Mouse (Mus musculus) forebrain, embryonic 15.5 days (tissue): ENCODE data around the gene Unc13b. TPM values are rescaled to one million over a fixed set of nuclear protein-coding genes. Genes with fewer than 3 reads are reported as not detected.

Experiments
- ATAC-seq: fragments of 200-750 bp; cut with Nextera tagmentation; replicated peaks from 2 replicates; pipeline ENCODE4 v1.8.0; 2017; ENCODE audit warnings: mild to moderate bottlenecking, moderate TSS enrichment, moderate library complexity
- H3K27ac ChIP-seq: fragments of 300-500 bp; sonication (generic); replicated peaks from 2 replicates; pipeline ENCODE4 v1.5.1; 2015; ENCODE audit warnings: mild to moderate bottlenecking, inconsistent platforms
- H3K27me3 ChIP-seq: fragments of 300-500 bp; sonication (generic); 2 replicates; pipeline ENCODE4 v1.6.1; 2015; ENCODE audit warnings: inconsistent platforms
- H3K36me3 ChIP-seq: fragments of 300-500 bp; sonication (generic); 2 replicates; pipeline ENCODE4 v1.6.1; 2015; ENCODE audit warnings: mild to moderate bottlenecking, inconsistent platforms
- H3K4me1 ChIP-seq: fragments of 300-500 bp; sonication (generic); 2 replicates; pipeline ENCODE4 v1.6.1; 2015; ENCODE audit warnings: inconsistent platforms
- H3K4me2 ChIP-seq: fragments of 300-500 bp; sonication (generic); replicated peaks from 2 replicates; pipeline ENCODE4 v1.6.1; 2015; ENCODE audit warnings: mild to moderate bottlenecking, inconsistent platforms
- H3K4me3 ChIP-seq: fragments of 300-500 bp; sonication (generic); 2 replicates; pipeline ENCODE4 v1.5.1; 2015; ENCODE audit warnings: mild to moderate bottlenecking, inconsistent platforms
- H3K9ac ChIP-seq: fragments of 300-500 bp; sonication (generic); replicated peaks from 2 replicates; pipeline ENCODE4 v1.6.1; 2015; ENCODE audit warnings: mild to moderate bottlenecking, inconsistent platforms
- H3K9me3 ChIP-seq: fragments of 300-500 bp; sonication (generic); 2 replicates; pipeline ENCODE4 v1.6.1; 2016; ENCODE audit warnings: inconsistent platforms
- WGBS: fragments of 180-500 bp; shearing (Covaris S2); methylation state at CpG from one replicate; pipeline ENCODE4 v1.1.7; 2015; ENCODE audit warnings: mixed read lengths; 5-methylcytosine and 5-hydroxymethylcytosine counted together
- polyA plus RNA-seq: library from polyadenylated mRNA; unstranded; fragments of >200 nt; fragmentation: Nextera tagmentation; extraction: Ambion mirVana; gene quantifications from 2 replicates; pipeline ENCODE4 v1.2.1, GENCODE M21; 2015

Gene Unc13b
- polyA plus RNA-seq, 1 experiment from 2014 or later: 18.7 TPM

DNA sequence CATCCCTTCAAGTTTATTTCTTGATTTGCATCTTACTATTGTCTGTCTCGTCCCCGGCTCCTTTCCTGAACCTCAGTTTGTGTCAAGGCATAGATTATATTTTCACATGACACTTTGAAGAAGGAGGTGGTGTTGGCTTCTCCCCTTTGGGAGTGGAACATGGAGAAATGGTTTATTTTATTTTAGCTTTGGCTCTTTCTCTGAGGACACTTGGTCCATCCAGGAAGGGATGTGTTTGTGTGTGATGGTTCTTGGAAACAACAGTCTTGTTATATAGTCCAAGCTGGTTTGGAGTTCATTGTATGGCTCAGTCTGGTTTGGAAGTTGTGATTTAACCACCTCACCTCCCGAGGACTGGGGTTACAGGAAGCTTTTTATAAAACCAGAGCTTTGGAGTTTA, 944 bp downstream of the Unc13b start:
- WGBS: 31% methylated on average over 3 of the region's 3 CpGs
- H3K4me3 ChIP-seq: peak overlapping the region; percentile 68
- H3K9ac ChIP-seq: peak overlapping the region; percentile 59; the same call in 1 of the 2 replicates
- no peak overlapping the region for H3K27ac ChIP-seq
- no peaks in the 10 kb centered on the region for H3K36me3 ChIP-seq
- H3K9me3 ChIP-seq: no peaks in the 10 kb centered on the region
- peaks cover 21% of the 10 kb centered on the region; the same call in 1 of the 2 replicates for H3K4me1 ChIP-seq
- ATAC-seq: no peak
- no peaks in the 10 kb centered on the region for H3K27me3 ChIP-seq
- H3K4me2 ChIP-seq: peak overlapping the region; percentile 69

DNA sequence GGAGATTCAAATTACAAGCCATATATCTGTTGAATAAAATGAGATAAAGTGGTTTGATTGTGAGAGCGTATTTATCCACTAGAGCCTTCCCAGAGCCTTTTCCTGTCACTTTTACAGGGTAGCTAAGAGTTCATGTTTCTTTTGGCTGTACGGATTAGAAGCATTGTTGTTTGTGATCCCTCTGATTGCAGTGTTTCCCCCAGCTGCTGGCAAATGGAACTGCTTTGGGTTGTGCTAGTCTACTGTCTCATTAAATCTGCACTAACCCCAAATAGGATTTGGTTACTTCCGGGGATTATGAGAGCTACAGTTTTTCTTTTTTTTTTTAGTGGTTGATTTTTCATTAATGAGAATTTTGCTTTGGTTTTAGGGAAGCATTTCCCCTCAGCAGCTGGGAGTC, 1.5 kb downstream of the Unc13b start:
- ATAC-seq: no peak
- H3K4me3 ChIP-seq: peak overlapping the region; percentile 68
- H3K9ac ChIP-seq: no peak overlapping the region
- 30% methylated on average over 3 of the region's 3 CpGs for WGBS
- H3K36me3 ChIP-seq: no peaks in the 10 kb centered on the region
- no peaks in the 10 kb centered on the region for H3K9me3 ChIP-seq
- H3K27ac ChIP-seq: no peak overlapping the region
- no peaks in the 10 kb centered on the region for H3K27me3 ChIP-seq
- H3K4me1 ChIP-seq: peaks cover 21% of the 10 kb centered on the region; the same call in 1 of the 2 replicates
- peak overlapping the region; percentile 69; the same call in 1 of the 2 replicates for H3K4me2 ChIP-seq

DNA sequence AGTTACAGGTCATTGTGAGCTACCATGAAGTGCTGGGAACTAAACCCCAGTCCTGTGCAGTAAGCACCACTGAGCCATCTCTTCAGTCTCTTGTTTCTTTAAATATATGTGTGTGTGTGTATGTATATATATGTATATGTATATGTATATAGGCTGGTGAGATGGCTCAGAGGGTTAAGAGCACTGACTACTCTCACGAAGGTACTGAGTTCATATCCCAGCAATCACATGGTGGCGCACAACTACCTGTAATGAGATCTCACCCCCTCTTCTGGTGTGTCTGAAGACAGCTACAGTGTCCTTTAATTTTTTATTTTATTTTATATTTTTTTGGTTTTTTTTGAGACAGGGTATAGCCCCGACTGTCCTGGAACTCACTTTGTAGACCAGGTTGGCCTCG, 6.7 kb downstream of the Unc13b start:
- Histone ChIP-seq H3K9ac (no peak overlapping the region), H3K36me3 (no peaks in the 10 kb centered on the region), H3K27me3 (no peaks in the 10 kb centered on the region), H3K4me2 (no peak overlapping the region), H3K27ac (no peak overlapping the region), H3K4me3 (no peak overlapping the region), H3K9me3 (no peaks in the 10 kb centered on the region), H3K4me1 (peaks cover 5% of the 10 kb centered on the region; the same call in 1 of the 2 replicates)
- WGBS: 95% methylated on average over 4 of the region's 4 CpGs
- no peak for ATAC-seq

DNA sequence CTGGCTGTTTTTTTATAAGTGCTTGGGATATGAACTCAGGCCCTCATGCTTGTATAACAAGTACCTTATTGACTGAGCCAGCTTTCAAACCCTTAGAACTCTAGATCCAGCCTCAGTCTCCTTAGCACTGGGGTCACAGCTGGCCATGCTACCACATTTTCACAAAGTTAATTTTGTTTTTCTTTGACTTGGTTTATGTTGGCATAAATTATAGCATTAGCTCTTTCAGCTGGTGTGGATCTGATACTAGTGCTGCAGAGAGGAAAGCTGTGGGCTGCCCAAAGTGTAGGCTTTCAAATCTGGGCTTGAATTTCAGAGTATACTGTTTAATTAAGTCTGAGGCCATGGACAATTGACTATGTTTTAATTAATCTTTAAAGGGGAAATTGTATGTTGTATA, 16.2 kb downstream of the Unc13b start:
- H3K4me1 ChIP-seq: no peaks in the 10 kb centered on the region
- no peaks in the 10 kb centered on the region for H3K9me3 ChIP-seq
- H3K4me2 ChIP-seq: no peak overlapping the region
- no peaks in the 10 kb centered on the region for H3K36me3 ChIP-seq
- no peaks in the 10 kb centered on the region for H3K27me3 ChIP-seq
- H3K27ac ChIP-seq: no peak overlapping the region
- ATAC-seq: no peak
- no peak overlapping the region for H3K9ac ChIP-seq
- H3K4me3 ChIP-seq: no peak overlapping the region

DNA sequence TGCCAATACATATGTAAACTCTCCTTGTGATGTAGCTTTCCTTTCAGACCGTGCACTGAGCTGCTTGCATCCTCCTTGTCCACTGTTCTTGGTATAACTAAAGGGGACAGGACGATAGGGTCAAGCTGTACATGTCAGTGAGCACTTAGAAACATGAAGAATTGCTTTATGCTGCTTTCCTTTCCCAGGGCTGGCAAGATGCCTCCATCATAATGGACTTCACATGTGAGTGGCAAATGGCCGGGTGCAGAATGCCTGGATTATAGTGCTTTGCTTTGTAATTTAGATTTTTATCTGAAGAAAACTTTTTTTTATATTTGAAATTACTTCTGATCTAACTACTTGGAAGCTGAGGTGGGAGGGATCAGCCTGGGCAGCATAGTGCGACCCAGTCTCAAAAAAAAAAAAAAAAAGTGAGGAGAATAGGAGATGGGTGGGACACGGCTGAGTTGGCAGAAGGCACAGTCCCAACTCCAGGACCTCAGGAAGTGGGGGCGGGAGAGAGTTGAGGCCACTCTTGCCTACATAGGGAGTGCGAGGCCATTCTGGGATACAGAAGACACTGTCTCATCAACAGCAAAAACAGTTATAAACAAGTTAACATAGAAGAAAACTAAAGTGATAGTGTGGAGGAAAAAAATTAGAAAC, 19.4 kb downstream of the Unc13b start:
- H3K27me3 ChIP-seq: no peaks in the 10 kb centered on the region
- H3K36me3 ChIP-seq: no peaks in the 10 kb centered on the region
- no peaks in the 10 kb centered on the region for H3K9me3 ChIP-seq
- WGBS: 51% methylated on average over 7 of the region's 7 CpGs
- H3K4me2 ChIP-seq: no peak overlapping the region
- no peak overlapping the region for H3K9ac ChIP-seq
- H3K27ac ChIP-seq: no peak overlapping the region
- no peak for ATAC-seq
- H3K4me3 ChIP-seq: no peak overlapping the region
- H3K4me1 ChIP-seq: no peaks in the 10 kb centered on the region

DNA sequence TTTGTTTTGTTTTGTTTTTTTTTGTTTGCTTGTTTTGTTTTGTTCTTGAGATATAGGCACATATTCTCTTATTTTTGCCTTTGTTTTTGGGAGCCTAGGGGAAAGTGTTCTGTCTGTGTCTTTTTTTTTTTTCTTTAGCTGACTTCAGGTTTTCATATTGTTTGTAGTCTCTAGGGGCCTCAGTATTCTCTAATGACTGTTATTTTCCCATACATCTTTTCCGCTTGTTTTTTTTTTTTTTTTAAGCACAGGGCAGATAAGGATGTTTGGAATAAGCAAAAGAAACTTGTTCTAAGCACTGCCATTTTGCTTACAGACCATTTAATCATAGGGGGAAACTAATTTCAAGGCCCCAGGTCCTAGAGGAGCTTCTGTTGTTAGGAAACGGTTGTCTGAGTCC, 23.7 kb downstream of the Unc13b start:
- no peak overlapping the region for H3K4me3 ChIP-seq
- no peaks in the 10 kb centered on the region for H3K9me3 ChIP-seq
- H3K4me1 ChIP-seq: no peaks in the 10 kb centered on the region
- no peaks in the 10 kb centered on the region for H3K36me3 ChIP-seq
- no peak overlapping the region for H3K27ac ChIP-seq
- ATAC-seq: no peak
- no peaks in the 10 kb centered on the region for H3K27me3 ChIP-seq
- H3K4me2 ChIP-seq: no peak overlapping the region
- no peak overlapping the region for H3K9ac ChIP-seq
- WGBS: 85% methylated on average over 2 of the region's 2 CpGs

DNA sequence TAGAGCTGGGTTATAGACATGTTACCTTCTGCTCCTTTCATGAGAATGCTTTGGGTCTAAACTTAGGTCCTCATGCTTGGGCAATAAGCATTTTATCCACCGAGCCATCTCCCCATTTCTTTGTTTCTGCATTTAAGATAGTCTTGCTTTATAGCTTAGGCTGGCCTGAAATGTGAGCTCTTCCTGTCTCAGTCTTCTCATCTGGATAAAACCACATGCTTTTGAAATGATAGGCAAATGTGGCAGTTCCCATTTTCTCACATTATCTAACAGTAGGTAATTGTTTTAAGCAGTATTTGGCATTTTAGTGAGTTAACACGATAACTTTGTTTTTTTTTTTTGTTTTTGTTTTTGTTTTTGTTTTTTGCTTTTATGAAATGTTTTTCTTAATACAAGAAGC, 31.2 kb downstream of the Unc13b start:
- no peak overlapping the region for H3K4me3 ChIP-seq
- H3K27me3 ChIP-seq: no peaks in the 10 kb centered on the region
- H3K9ac ChIP-seq: no peak overlapping the region
- no peak overlapping the region for H3K4me2 ChIP-seq
- no peaks in the 10 kb centered on the region for H3K4me1 ChIP-seq
- 93% methylated on average over 2 of the region's 2 CpGs for WGBS
- H3K27ac ChIP-seq: no peak overlapping the region
- H3K36me3 ChIP-seq: no peaks in the 10 kb centered on the region
- no peaks in the 10 kb centered on the region for H3K9me3 ChIP-seq
- no peak for ATAC-seq

DNA sequence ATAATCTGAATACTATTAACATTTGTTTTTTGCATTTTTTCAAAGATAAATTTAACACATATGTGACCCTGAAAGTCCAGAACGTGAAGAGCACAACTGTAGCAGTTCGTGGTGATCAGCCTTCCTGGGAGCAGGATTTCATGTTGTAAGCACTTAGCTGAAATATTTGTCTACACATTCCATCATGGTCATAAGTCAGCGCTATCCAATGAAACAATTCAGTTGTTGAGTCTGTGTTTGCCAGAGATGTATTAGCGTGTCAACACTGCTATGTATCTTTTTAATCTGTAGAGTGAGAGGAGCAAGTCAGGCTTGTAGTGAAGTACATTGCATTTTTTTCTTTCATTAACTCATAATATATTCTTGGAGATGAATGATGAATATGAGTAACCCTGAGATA, 32.4 kb downstream of the Unc13b start:
- no peaks in the 10 kb centered on the region for H3K36me3 ChIP-seq
- WGBS: 92% methylated on average over 4 of the region's 4 CpGs
- no peak overlapping the region for H3K4me3 ChIP-seq
- ATAC-seq: no peak
- H3K4me1 ChIP-seq: no peaks in the 10 kb centered on the region
- H3K27ac ChIP-seq: no peak overlapping the region
- H3K9me3 ChIP-seq: no peaks in the 10 kb centered on the region
- H3K9ac ChIP-seq: no peak overlapping the region
- H3K27me3 ChIP-seq: no peaks in the 10 kb centered on the region
- no peak overlapping the region for H3K4me2 ChIP-seq

DNA sequence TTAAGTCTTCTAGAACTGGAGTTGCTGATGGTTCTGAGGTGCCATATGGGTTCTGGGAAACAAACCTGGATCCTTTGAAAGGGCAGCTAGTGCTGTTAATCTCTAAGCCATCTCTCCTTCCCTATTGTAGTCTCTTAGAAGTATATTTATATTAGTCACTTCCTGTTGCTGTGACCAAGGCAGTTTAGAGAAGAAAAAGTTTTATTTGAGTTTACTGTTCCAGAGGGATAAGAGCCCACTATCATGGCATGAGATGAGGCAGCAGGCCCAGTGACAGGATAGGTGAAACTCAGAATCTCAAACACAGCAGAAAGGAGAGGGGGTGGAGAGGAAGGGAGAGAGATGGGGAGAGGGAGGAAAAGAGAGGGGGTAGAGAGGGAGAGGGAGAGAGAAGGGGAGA, 54.7 kb downstream of the Unc13b start:
- H3K9me3 ChIP-seq: no peaks in the 10 kb centered on the region
- no peaks in the 10 kb centered on the region for H3K4me1 ChIP-seq
- H3K27ac ChIP-seq: no peak overlapping the region
- H3K27me3 ChIP-seq: no peaks in the 10 kb centered on the region
- ATAC-seq: no peak
- no peak overlapping the region for H3K4me2 ChIP-seq
- H3K36me3 ChIP-seq: no peaks in the 10 kb centered on the region
- no peak overlapping the region for H3K4me3 ChIP-seq
- H3K9ac ChIP-seq: no peak overlapping the region

DNA sequence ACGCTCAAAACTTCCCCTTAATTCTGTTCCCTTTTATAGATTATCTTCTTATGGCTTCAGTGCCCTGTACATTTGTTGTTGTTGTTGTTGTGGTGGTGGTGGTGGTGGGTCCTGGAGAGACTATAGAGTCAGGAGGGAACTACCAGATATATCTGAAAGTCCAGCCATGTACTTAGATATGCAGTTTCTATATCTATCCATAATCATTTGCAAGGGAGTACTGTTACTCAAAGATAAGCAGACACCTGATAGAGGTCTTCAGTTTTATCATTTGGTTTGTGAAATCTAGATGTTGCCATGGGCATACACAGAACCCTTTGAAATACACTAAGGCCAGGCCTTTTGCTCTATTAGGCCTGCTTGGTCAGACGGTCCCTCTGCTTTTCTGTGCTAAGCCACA, 55.8 kb downstream of the Unc13b start:
- no peak for ATAC-seq
- H3K4me1 ChIP-seq: no peaks in the 10 kb centered on the region
- no peaks in the 10 kb centered on the region for H3K36me3 ChIP-seq
- no peak overlapping the region for H3K9ac ChIP-seq
- no peak overlapping the region for H3K27ac ChIP-seq
- no peaks in the 10 kb centered on the region for H3K9me3 ChIP-seq
- no peaks in the 10 kb centered on the region for H3K27me3 ChIP-seq
- 81% methylated on average over 2 of the region's 2 CpGs for WGBS
- no peak overlapping the region for H3K4me3 ChIP-seq
- H3K4me2 ChIP-seq: no peak overlapping the region

DNA sequence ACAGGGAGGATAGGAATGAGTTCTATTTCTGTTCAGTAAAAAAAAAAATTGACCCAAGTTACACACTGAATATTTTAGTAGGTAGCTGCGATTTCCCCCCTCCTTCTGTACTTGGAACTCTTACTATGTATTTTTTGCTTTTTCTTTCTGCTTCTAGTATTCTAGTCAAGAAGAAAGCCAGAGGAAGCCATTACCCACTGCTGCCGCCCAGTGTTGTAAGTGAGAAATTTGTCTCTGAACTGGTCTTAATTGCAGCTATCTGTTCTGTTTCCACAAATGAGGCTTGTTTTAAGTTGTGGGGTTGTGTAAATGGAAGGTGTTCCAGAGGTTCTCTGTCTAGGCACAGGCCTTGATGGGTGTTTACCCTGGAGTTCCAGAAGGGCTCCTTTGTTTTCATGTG, 56.2 kb downstream of the Unc13b start:
- no peaks in the 10 kb centered on the region for H3K36me3 ChIP-seq
- H3K4me1 ChIP-seq: no peaks in the 10 kb centered on the region
- 31% methylated on average over 2 of the region's 2 CpGs for WGBS
- H3K4me2 ChIP-seq: no peak overlapping the region
- H3K27ac ChIP-seq: no peak overlapping the region
- no peak for ATAC-seq
- H3K4me3 ChIP-seq: no peak overlapping the region
- no peaks in the 10 kb centered on the region for H3K27me3 ChIP-seq
- no peaks in the 10 kb centered on the region for H3K9me3 ChIP-seq
- no peak overlapping the region for H3K9ac ChIP-seq

DNA sequence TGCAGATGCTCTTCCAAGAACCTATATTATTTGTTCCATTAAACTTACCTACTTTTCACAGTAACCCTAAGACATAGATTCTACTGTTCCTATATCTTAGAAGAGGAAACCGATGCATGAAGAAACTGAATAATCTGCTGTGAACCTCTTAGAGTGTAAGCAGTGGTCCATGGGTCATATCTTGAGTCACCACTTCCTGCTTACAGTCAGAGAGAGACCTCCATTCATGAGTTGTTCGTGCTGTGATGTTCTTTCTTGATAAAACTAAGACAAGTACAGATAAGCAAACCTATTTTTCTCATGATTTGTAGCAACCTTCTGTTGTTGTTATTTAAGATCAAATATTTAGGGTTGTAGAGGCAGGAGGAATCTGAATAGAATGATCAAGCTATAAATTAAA, 57.5 kb downstream of the Unc13b start:
- Histone ChIP-seq H3K36me3 (no peaks in the 10 kb centered on the region), H3K4me3 (no peak overlapping the region), H3K9me3 (no peaks in the 10 kb centered on the region), H3K27ac (no peak overlapping the region), H3K27me3 (no peaks in the 10 kb centered on the region), H3K4me1 (no peaks in the 10 kb centered on the region), H3K4me2 (no peak overlapping the region), H3K9ac (no peak overlapping the region)
- no peak for ATAC-seq
- WGBS: 90% methylated on average over 2 of the region's 2 CpGs

DNA sequence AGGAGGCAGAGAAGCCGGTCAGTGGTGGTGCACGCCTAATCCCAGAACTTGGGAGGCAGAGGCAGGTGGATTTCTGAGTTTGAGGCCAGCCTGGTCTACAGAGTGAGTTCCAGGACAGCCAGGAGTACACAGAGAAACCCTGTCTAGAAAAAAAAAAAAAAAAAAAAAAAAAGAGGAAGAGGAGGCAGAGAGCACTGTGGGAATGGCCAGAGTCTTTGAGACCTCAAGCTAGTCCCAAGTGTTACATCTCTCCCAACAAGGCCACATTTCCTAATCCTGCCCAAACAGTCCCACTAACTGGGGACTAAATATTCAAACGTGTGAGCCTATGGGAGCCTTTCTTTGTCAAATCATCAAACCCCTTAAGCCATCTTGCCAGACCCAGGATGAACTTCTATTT, 71.0 kb downstream of the Unc13b start:
- no peak for ATAC-seq
- H3K36me3 ChIP-seq: no peaks in the 10 kb centered on the region
- no peak overlapping the region for H3K27ac ChIP-seq
- no peak overlapping the region for H3K9ac ChIP-seq
- H3K9me3 ChIP-seq: no peaks in the 10 kb centered on the region
- no peak overlapping the region for H3K4me3 ChIP-seq
- no peaks in the 10 kb centered on the region for H3K4me1 ChIP-seq
- H3K27me3 ChIP-seq: no peaks in the 10 kb centered on the region
- 87% methylated on average over 3 of the region's 3 CpGs for WGBS
- no peak overlapping the region for H3K4me2 ChIP-seq
